In genomic region chr8:106646153-106646552, GRCm38 (mm10) we compare ENCODE assay signal across 27 mouse cellular contexts. TPM values are rescaled to one million over a fixed set of nuclear protein-coding genes. Genes with fewer than 3 reads are reported as not detected.
DNase-seq lines count a peak whose midpoint lies in the region; ATAC-seq and TF ChIP-seq lines count a peak whose summit lies in the region.
"Had no signal": no experiment of that assay in that cellular context is flagged by ENCODE, and none has a peak within 500 bp of the region (broad histone marks: within the 10 kb centered on the region; RNA-seq: fewer than 3 reads in every experiment).

No protein-coding gene starts in this region.

- 0 out of 2 replicates have a peak, but pooled peaks have one; percentile 28 for TF ChIP-seq EP300 in CH12.LX (IDR thresholded peaks at IDR 0.05; ENCODE audit: low read length)

- no peak for TF ChIP-seq RAD21 in CH12.LX (IDR thresholded peaks at IDR 0.05; ENCODE audit: low read depth, low read length)

- no peaks in the 10 kb centered on the region for H3K27me3 ChIP-seq in lung, embryonic 14.5 days (ENCODE audit: insufficient read depth, low read length)
- H3K27me3 ChIP-seq in CH12.LX (replicated peaks): no peaks in the 10 kb centered on the region
- H3K27me3 ChIP-seq in intestine, embryonic 16.5 days (replicated peaks; ENCODE audit: control insufficient read depth, insufficient read depth, low read length): no peaks in the 10 kb centered on the region
- no peaks in the 10 kb centered on the region for H3K27me3 ChIP-seq in stomach, embryonic 16.5 days (ENCODE audit: control insufficient read depth, insufficient read depth, low read length)
- H3K27me3 ChIP-seq in midbrain, embryonic 15.5 days (replicated peaks): no peaks in the 10 kb centered on the region
- H3K27me3 ChIP-seq: embryonic facial prominence, embryonic 12.5 days; hindbrain, embryonic 12.5 days; kidney, embryonic 15.5 days had no signal

- no peaks in the 10 kb centered on the region for H3K9me3 ChIP-seq in lung, embryonic 14.5 days (ENCODE audit: low read depth, low read length)
- H3K9me3 ChIP-seq in CH12.LX (replicated peaks; ENCODE audit: low read length): no peaks in the 10 kb centered on the region
- no peaks in the 10 kb centered on the region for H3K9me3 ChIP-seq in intestine, embryonic 16.5 days (ENCODE audit: control insufficient read depth, low read length)
- no peaks in the 10 kb centered on the region for H3K9me3 ChIP-seq in stomach, embryonic 16.5 days (replicated peaks; ENCODE audit: control insufficient read depth, low read length)
- H3K9me3 ChIP-seq in midbrain, embryonic 15.5 days: no peaks in the 10 kb centered on the region
- H3K9me3 ChIP-seq: embryonic facial prominence, embryonic 12.5 days; hindbrain, embryonic 12.5 days; kidney, embryonic 15.5 days had no signal

- no peak overlapping the region for H3K4me2 ChIP-seq in lung, embryonic 14.5 days
- H3K4me2 ChIP-seq in CH12.LX (ENCODE audit: insufficient read depth, low read depth, poor library complexity, severe bottlenecking): no peak overlapping the region
- no peak overlapping the region for H3K4me2 ChIP-seq in intestine, embryonic 16.5 days (ENCODE audit: low read depth, low read length)
- H3K4me2 ChIP-seq in stomach, embryonic 16.5 days (ENCODE audit: low read depth, low read length): 0 out of 2 replicates have a peak overlapping the region, but pooled peaks have one; percentile 2
- H3K4me2 ChIP-seq in midbrain, embryonic 15.5 days: no peak overlapping the region
- H3K4me2 ChIP-seq: embryonic facial prominence, embryonic 12.5 days; heart, embryonic 11.5 days; hindbrain, embryonic 12.5 days; kidney, embryonic 15.5 days had no signal

- no peaks in the 10 kb centered on the region for H3K79me2 ChIP-seq in CH12.LX (replicated peaks; ENCODE audit: control insufficient read depth, extremely low read depth, insufficient read depth, poor library complexity, severe bottlenecking)

- dilution Hi-C loops in CH12.LX (cut with MboI; ENCODE audit: extremely low pct_ligation_motif_present, extremely low pct_unique_long_range_greater_than_20kb, low sequenced_read_pairs): no loop called here

- no peaks in the 10 kb centered on the region for H3K36me3 ChIP-seq in lung, embryonic 14.5 days (ENCODE audit: insufficient read depth)
- H3K36me3 ChIP-seq in CH12.LX (replicated peaks in 1 of 2; ENCODE audit: control insufficient read depth in 1 of 2, insufficient read depth in 1 of 2, low read length in 1 of 2): no peaks in the 10 kb centered on the region
- no peaks in the 10 kb centered on the region for H3K36me3 ChIP-seq in intestine, embryonic 16.5 days (ENCODE audit: control insufficient read depth, insufficient read depth, low read length)
- no peaks in the 10 kb centered on the region for H3K36me3 ChIP-seq in stomach, embryonic 16.5 days (ENCODE audit: control insufficient read depth, insufficient read depth, low read length)
- H3K36me3 ChIP-seq in midbrain, embryonic 15.5 days (replicated peaks): no peaks in the 10 kb centered on the region
- H3K36me3 ChIP-seq: embryonic facial prominence, embryonic 12.5 days; hindbrain, embryonic 12.5 days; kidney, embryonic 15.5 days had no signal

- no peak for TF ChIP-seq POLR2A in lung, adult 2 months (IDR thresholded peaks at IDR 0.05; ENCODE audit: borderline replicate concordance, extremely low read depth, low read depth, low read length)
- no peak for TF ChIP-seq POLR2A in CH12.LX (IDR thresholded peaks at IDR 0.05; ENCODE audit: low read depth, low read length)

- peak overlapping the region; percentile 55; the same call in 1 of the 2 replicates for H3K27ac ChIP-seq in lung, embryonic 14.5 days (ENCODE audit: low read depth)
- H3K27ac ChIP-seq in CH12.LX (ENCODE audit: insufficient read depth, low read depth): no peak overlapping the region
- peak overlapping the region; percentile 47; the same call in 1 of the 2 replicates for H3K27ac ChIP-seq in intestine, embryonic 16.5 days (ENCODE audit: low read length)
- peak overlapping the region; percentile 94 for H3K27ac ChIP-seq in stomach, embryonic 16.5 days (ENCODE audit: low read length)
- H3K27ac ChIP-seq in midbrain, embryonic 15.5 days: no peak overlapping the region
- H3K27ac ChIP-seq: gastrocnemius, adult 2 months; hindbrain, embryonic 12.5 days; hindbrain, postnatal 0 days; liver, embryonic 14.5 days; macrophage had no signal

- no peaks in the 10 kb centered on the region for H3K4me1 ChIP-seq in lung, embryonic 14.5 days (ENCODE audit: insufficient read depth)
- peaks cover 4% of the 10 kb centered on the region for H3K4me1 ChIP-seq in lung, adult 2 months (ENCODE audit: control insufficient read depth, insufficient read depth, low read length)
- H3K4me1 ChIP-seq in CH12.LX (ENCODE audit: control insufficient read depth in 1 of 2, insufficient read depth in 2 of 2): peaks cover 0 to 33% of the 10 kb centered on the region in 2 experiments; a peak in 2 of 4 replicates
- peaks cover 17% of the 10 kb centered on the region; the same call in 1 of the 2 replicates for H3K4me1 ChIP-seq in intestine, embryonic 16.5 days (ENCODE audit: control insufficient read depth, insufficient read depth, low read length)
- peaks cover 19% of the 10 kb centered on the region; the same call in 1 of the 2 replicates for H3K4me1 ChIP-seq in stomach, embryonic 16.5 days (ENCODE audit: control insufficient read depth, insufficient read depth, low read length)
- H3K4me1 ChIP-seq in midbrain, embryonic 15.5 days: no peaks in the 10 kb centered on the region

- TF ChIP-seq CTCF in lung, embryonic 14.5 days (IDR thresholded peaks at IDR 0.05; ENCODE audit: low read depth): no peak
- TF ChIP-seq CTCF in lung, adult 2 months (IDR thresholded peaks at IDR 0.05; ENCODE audit: insufficient read depth, low read length): no peak
- TF ChIP-seq CTCF in CH12.LX (conservative IDR thresholded peaks at IDR 0.05 in 1 of 2, IDR thresholded peaks at IDR 0.05 in 1 of 2; ENCODE audit: low read depth in 2 of 2, low read length in 2 of 2): no peak

- no peak for DNase-seq in lung, embryonic 14.5 days
- DNase-seq in lung, adult 2 months: no peak
- peak; percentile 6 for DNase-seq in CH12.LX (ENCODE audit: extremely low read depth)
- no peak for DNase-seq in kidney, adult 11 months
- DNase-seq: adrenal gland, postnatal 25 days; cerebellum, adult 2 months; cerebellum, postnatal 36 days; gastrocnemius, adult 2 months; gastrocnemius, postnatal 36 days; heart, adult 18-20 months; heart, postnatal 36 days; kidney, adult 18-20 months; liver; midbrain, embryonic 14.5 days; thymus, postnatal 25 days had no signal

- no peak for ATAC-seq in lung, embryonic 14.5 days (ENCODE audit: insufficient read depth)
- no peak for ATAC-seq in intestine, embryonic 16.5 days
- ATAC-seq in stomach, embryonic 16.5 days (ENCODE audit: insufficient read depth, low FRiP score): peak; percentile 38; the same call in 1 of the 2 replicates
- ATAC-seq in midbrain, embryonic 15.5 days (replicated peaks): no peak
- ATAC-seq: forebrain, embryonic 16.5 days; hindbrain, postnatal 0 days had no signal

- no peak overlapping the region for H3K4me3 ChIP-seq in lung, embryonic 14.5 days (ENCODE audit: low read depth, low read length)
- no peak overlapping the region for H3K4me3 ChIP-seq in lung, adult 2 months (replicated peaks; ENCODE audit: extremely low read depth, low read depth, low read length)
- H3K4me3 ChIP-seq in CH12.LX (replicated peaks in 1 of 3; ENCODE audit: low read depth in 2 of 3, low read length in 2 of 3, poor library complexity in 1 of 3): no peak overlapping the region
- no peak overlapping the region for H3K4me3 ChIP-seq in intestine, embryonic 16.5 days (ENCODE audit: low read length)
- H3K4me3 ChIP-seq in stomach, embryonic 16.5 days (replicated peaks; ENCODE audit: low read length): no peak overlapping the region
- H3K4me3 ChIP-seq in midbrain, embryonic 15.5 days: no peak overlapping the region
- H3K4me3 ChIP-seq: embryonic facial prominence, embryonic 12.5 days; erythroblast, embryonic 14.5 days; gastrocnemius, adult 2 months; hindbrain, embryonic 12.5 days; kidney, embryonic 15.5 days had no signal

- no peak overlapping the region for H3K9ac ChIP-seq in lung, embryonic 14.5 days
- no peak overlapping the region for H3K9ac ChIP-seq in CH12.LX (ENCODE audit: insufficient read depth, low read depth)
- H3K9ac ChIP-seq in intestine, embryonic 16.5 days (ENCODE audit: low read depth, low read length): no peak overlapping the region
- no peak overlapping the region for H3K9ac ChIP-seq in stomach, embryonic 16.5 days (ENCODE audit: low read length)
- no peak overlapping the region for H3K9ac ChIP-seq in midbrain, embryonic 15.5 days
- H3K9ac ChIP-seq: embryonic facial prominence, embryonic 12.5 days; hindbrain, embryonic 12.5 days; kidney, embryonic 15.5 days; liver, embryonic 14.5 days had no signal

- 56% methylated on average over 2 of the region's 2 CpGs for WGBS in lung, embryonic 14.5 days
- 58% methylated on average over 2 of the region's 2 CpGs for WGBS in lung, adult 2 months
- 54% methylated on average over 2 of the region's 2 CpGs for WGBS in intestine, embryonic 16.5 days
- 60% methylated on average over 2 of the region's 2 CpGs for WGBS in stomach, embryonic 16.5 days
- WGBS in midbrain, embryonic 15.5 days: 92% methylated on average over 2 of the region's 2 CpGs

- in situ Hi-C loops in CH12.LX (cut with MboI; ENCODE audit: low pct_ligation_motif_present, low pct_unique_long_range_greater_than_20kb, low sequenced_read_pairs): no loop called here

TF ChIP-seq in CH12.LX, 34 proteins besides CTCF, POLR2A, EP300 and RAD21 (continues in another document):
- no peak for TF ChIP-seq UBTF (IDR thresholded peaks at IDR 0.05; ENCODE audit: low read depth, low read length)

RNA-seq across cellular contexts. Expression of gene Tango6, which starts 36.7 kb away (rescaled TPM):
- polyA plus RNA-seq in lung, embryonic 14.5 days (2014; fragmentation: Nextera tagmentation; extraction: Ambion mirVana): 11.6 and 12.6 TPM in 2 replicates
- 4.3 and 5.9 TPM in 2 replicates for polyA plus RNA-seq in lung, adult 2 months (2012; rRNA removed)
- total RNA-seq in CH12.LX (2012; rRNA removed) (4.3 and 4.5 TPM in 2 replicates), CH12.LX (2014; rRNA removed) (2.1 and 2.9 TPM in 2 replicates)
- polyA plus RNA-seq in CH12.LX (2012; ENCODE audit: insufficient read length, low read depth): 5.6 and 6.4 TPM in 2 replicates
- polyA plus RNA-seq in intestine, embryonic 16.5 days (2015; fragmentation: Nextera tagmentation; extraction: Ambion mirVana): 7.2 and 7.4 TPM in 2 replicates
- 8.6 and 9.4 TPM in 2 replicates for polyA plus RNA-seq in stomach, embryonic 16.5 days (2015; fragmentation: Nextera tagmentation; extraction: Ambion mirVana)
- 6.4 and 6.8 TPM in 2 replicates for polyA plus RNA-seq in midbrain, embryonic 15.5 days (2015; fragmentation: Nextera tagmentation; extraction: Ambion mirVana)

RNA-seq across cellular contexts. Expression of gene Cdh1, which starts 43.0 kb away (rescaled TPM):
- 85.3 and 89.8 TPM in 2 replicates for polyA plus RNA-seq in lung, embryonic 14.5 days (2014; fragmentation: Nextera tagmentation; extraction: Ambion mirVana)
- polyA plus RNA-seq in lung, adult 2 months (2012; rRNA removed): 124 and 140 TPM in 2 replicates
- 0.13 TPM in 1 of 2 replicates, not detected in the other for total RNA-seq in CH12.LX (2012; rRNA removed)
- not detected in 2 replicates for total RNA-seq in CH12.LX (2014; rRNA removed)
- polyA plus RNA-seq in CH12.LX (2012; ENCODE audit: insufficient read length, low read depth): not detected in 2 replicates
- 170 and 181 TPM in 2 replicates for polyA plus RNA-seq in intestine, embryonic 16.5 days (2015; fragmentation: Nextera tagmentation; extraction: Ambion mirVana)
- polyA plus RNA-seq in stomach, embryonic 16.5 days (2015; fragmentation: Nextera tagmentation; extraction: Ambion mirVana): 215 and 267 TPM in 2 replicates
- polyA plus RNA-seq in midbrain, embryonic 15.5 days (2015; fragmentation: Nextera tagmentation; extraction: Ambion mirVana): 6.9 and 8.5 TPM in 2 replicates
- total RNA-seq: heart, postnatal 36 days had no signal
- polyA plus RNA-seq: erythroblast, embryonic 14.5 days had no signal

Comparison
In these comparisons a context has a peak if more than half of its experiments do, and no peak if none do; other contexts are left out.
1. H3K27ac ChIP-seq: peak in lung, embryonic 14.5 days (single experiment), intestine, embryonic 16.5 days (single experiment) and stomach, embryonic 16.5 days (single experiment); none in CH12.LX (single experiment) and midbrain, embryonic 15.5 days (single experiment).